Mouse (Mus musculus): Measurements from ENCODE around the gene Gm6164. TPM values are rescaled to one million over a fixed set of nuclear protein-coding genes. Genes with fewer than 3 reads are reported as not detected.
"Not testable (repeated sequence)": the region's sequence is repeated elsewhere in the genome, so short reads cannot be mapped to it uniquely, and the experiment has no call there.

Gene Gm6164
- not detected in 2 replicates for polyA plus RNA-seq (2011; ENCODE audit: insufficient read length, low read depth, missing spikeins)

GRCm38 (mm10) chr7:20205507-20205906 lies at the start of gene Gm6164:
Gene Gm6164 (minus strand): TSS chr7:20205607.
- H3K27ac ChIP-seq (ENCODE audit: insufficient read depth, low read length); H3K4me3 ChIP-seq (ENCODE audit: insufficient read depth, low read length); H3K4me1 ChIP-seq (ENCODE audit: control insufficient read depth, insufficient read depth, low read length): not testable (repeated sequence)

GRCm38 (mm10) chr7:20233728-20234127 lies 28.3 kb upstream of the Gm6164 start, which contains the start of gene Gm4498:
Gene Gm4498 (minus strand): TSS chr7:20233828.
- H3K4me1 ChIP-seq (ENCODE audit: control insufficient read depth, insufficient read depth, low read length); H3K27ac ChIP-seq (ENCODE audit: insufficient read depth, low read length); H3K4me3 ChIP-seq (ENCODE audit: insufficient read depth, low read length): not testable (repeated sequence)

DNA sequence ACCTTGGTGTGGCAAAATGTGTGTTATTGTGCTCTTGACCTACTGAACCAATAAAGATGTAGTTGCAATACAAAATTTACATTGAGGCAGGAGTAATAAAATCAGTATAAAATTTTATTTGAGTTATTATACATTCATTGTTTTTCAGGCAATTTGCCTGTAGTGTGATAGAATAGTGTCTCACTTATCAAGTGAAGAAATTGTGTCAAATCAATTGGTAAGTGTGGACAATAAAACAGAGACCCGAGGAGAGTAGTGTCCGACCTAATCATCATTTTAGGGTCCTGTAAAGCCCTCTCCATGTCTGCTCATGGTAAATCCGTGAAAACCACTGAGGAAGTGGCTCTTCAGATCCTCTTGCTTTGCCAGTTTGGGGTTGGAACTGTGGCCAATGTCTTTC lies 12.0 kb downstream of the Gm6164 start, which contains the start of gene Vmn1r95:
Gene Vmn1r95, plus strand, starts transcription at position 301 of the 400 bp plus-strand sequence.
- not testable (repeated sequence) for H3K27ac ChIP-seq (ENCODE audit: insufficient read depth, low read length); H3K4me3 ChIP-seq (ENCODE audit: insufficient read depth, low read length); H3K4me1 ChIP-seq (ENCODE audit: control insufficient read depth, insufficient read depth, low read length)

GRCm38 (mm10) chr7:20168277-20168676 lies 37.1 kb downstream of the Gm6164 start, which contains the start of gene Vmn1r94:
Gene Vmn1r94 (minus strand): TSS chr7:20168377.
- not testable (repeated sequence) for H3K27ac ChIP-seq (ENCODE audit: insufficient read depth, low read length); H3K4me1 ChIP-seq (ENCODE audit: control insufficient read depth, insufficient read depth, low read length); H3K4me3 ChIP-seq (ENCODE audit: insufficient read depth, low read length)

Other genes starting within 250 kb of the Gm6164 start
- not detected in 2 replicates for gene Ceacam20, start 240.2 kb downstream of the Gm6164 start, polyA plus RNA-seq (2011; ENCODE audit: insufficient read length, low read depth, missing spikeins)
- not detected in 2 replicates for gene Nlrp9b, start 214.1 kb downstream of the Gm6164 start, polyA plus RNA-seq (2011; ENCODE audit: insufficient read length, low read depth, missing spikeins)
- not detected in 2 replicates for gene Vmn1r91, start 105.9 kb downstream of the Gm6164 start, polyA plus RNA-seq (2011; ENCODE audit: insufficient read length, low read depth, missing spikeins)
- not detected in 2 replicates for gene Gm16442, start 83.0 kb downstream of the Gm6164 start, polyA plus RNA-seq (2011; ENCODE audit: insufficient read length, low read depth, missing spikeins)
- gene Vmn1r93, start 66.5 kb downstream of the Gm6164 start, polyA plus RNA-seq (2011; ENCODE audit: insufficient read length, low read depth, missing spikeins) = not detected in 2 replicates
- gene Vmn1r94, start 37.2 kb downstream of the Gm6164 start, polyA plus RNA-seq (2011; ENCODE audit: insufficient read length, low read depth, missing spikeins) = not detected in 2 replicates
- gene Vmn1r95, start 11.9 kb downstream of the Gm6164 start, polyA plus RNA-seq (2011; ENCODE audit: insufficient read length, low read depth, missing spikeins) = not detected in 2 replicates
- not detected in 2 replicates for gene Gm4498, start 28.2 kb upstream of the Gm6164 start, polyA plus RNA-seq (2011; ENCODE audit: insufficient read length, low read depth, missing spikeins)
- gene Gm5890, start 57.2 kb upstream of the Gm6164 start, polyA plus RNA-seq (2011; ENCODE audit: insufficient read length, low read depth, missing spikeins) = not detected in 2 replicates
- gene Gm4133, start 128.5 kb upstream of the Gm6164 start, polyA plus RNA-seq (2011; ENCODE audit: insufficient read length, low read depth, missing spikeins) = not detected in 2 replicates
- not detected in 2 replicates for gene Gm5728, start 169.8 kb upstream of the Gm6164 start, polyA plus RNA-seq (2011; ENCODE audit: insufficient read length, low read depth, missing spikeins)
- not detected in 2 replicates for gene Vmn1r100, start 212.3 kb upstream of the Gm6164 start, polyA plus RNA-seq (2011; ENCODE audit: insufficient read length, low read depth, missing spikeins)
- gene Vmn1r101, start 237.0 kb upstream of the Gm6164 start, polyA plus RNA-seq (2011; ENCODE audit: insufficient read length, low read depth, missing spikeins) = not detected in 2 replicates

All from embryonic fibroblast, embryonic 13.5 days (primary cell).